Mouse (Mus musculus) MEL (cell line): Measurements from ENCODE around the gene Prss44. TPM values are rescaled to one million over a fixed set of nuclear protein-coding genes. Genes with fewer than 3 reads are reported as not detected.

Source experiments
- DNase-seq: peaks from one replicate; pipeline ENCODE4 v3.0.0; 2011; ENCODE audit warnings: low read depth, low spot score
- H3K27ac ChIP-seq: 2 replicates; pipeline ENCODE4 v1.5.1; 2012; ENCODE audit warnings: low read depth, mild to moderate bottlenecking, control low read depth, low read length, moderate library complexity; ENCODE audit not compliant: control insufficient read depth
- H3K27me3 ChIP-seq, 2 experiments: fragments of 150-350 bp in 1 of 2; sonication (generic) in 1 of 2; 2 replicates each; pipeline ENCODE4 v1.6.1; 2012; ENCODE audit warnings: low read length in 2 of 2, mild to moderate bottlenecking in 2 of 2, improper control_type of control experiment in 1 of 2, moderate library complexity in 1 of 2; ENCODE audit not compliant: insufficient read depth in 2 of 2, control insufficient read depth in 1 of 2
- H3K36me3 ChIP-seq, 2 experiments: 2 replicates each; pipeline ENCODE4 v1.6.1; 2012 to 2014; ENCODE audit warnings: low read length in 2 of 2, improper control_type of control experiment in 1 of 2, inconsistent platforms in 1 of 2, mild to moderate bottlenecking in 1 of 2; ENCODE audit not compliant: insufficient read depth in 2 of 2, control insufficient read depth in 1 of 2
- H3K4me1 ChIP-seq, 2 experiments: fragments of 150-350 bp in 1 of 2; sonication (generic) in 1 of 2; 2 replicates each; pipeline ENCODE4 v1.6.1; 2012; ENCODE audit warnings: low read length in 2 of 2, improper control_type of control experiment in 1 of 2, mild to moderate bottlenecking in 1 of 2; ENCODE audit not compliant: insufficient read depth in 2 of 2, control insufficient read depth in 1 of 2
- H3K4me3 ChIP-seq, 2 experiments: fragments of 150-350 bp in 1 of 2; sonication (generic) in 1 of 2; 2 replicates each; pipeline ENCODE4 v1.5.1; 2012; ENCODE audit warnings: low read depth in 2 of 2, low read length in 2 of 2, mild to moderate bottlenecking in 2 of 2, moderate library complexity in 2 of 2, control low read depth in 1 of 2, improper control_type of control experiment in 1 of 2; ENCODE audit not compliant: control insufficient read depth in 1 of 2, insufficient read depth in 1 of 2
- H3K79me2 ChIP-seq: 2 replicates; pipeline ENCODE4 v1.6.1; 2012; ENCODE audit warnings: mild to moderate bottlenecking, low read length, moderate library complexity; ENCODE audit not compliant: control insufficient read depth, poor library complexity, insufficient read depth
- H3K9ac ChIP-seq: 2 replicates; pipeline ENCODE4 v1.6.1; 2012; ENCODE audit warnings: low read depth, mild to moderate bottlenecking, control low read depth, low read length, moderate library complexity; ENCODE audit not compliant: control insufficient read depth, poor library complexity, severe bottlenecking
- H3K9me3 ChIP-seq: fragments of 150-350 bp; sonication (generic); replicated peaks from 2 replicates; pipeline ENCODE4 v1.6.1; 2012; ENCODE audit warnings: mild to moderate bottlenecking, low read length, improper control_type of control experiment, moderate library complexity; ENCODE audit not compliant: insufficient read depth
- BHLHE40 ChIP-seq: IDR thresholded peaks from 2 replicates; pipeline ENCODE4 v1.6.1; 2012; ENCODE audit warnings: low read depth, mild to moderate bottlenecking, inconsistent platforms, low read length, improper control_type of control experiment, borderline replicate concordance
- CHD1 ChIP-seq: IDR thresholded peaks from 2 replicates; pipeline ENCODE4 v1.6.1; 2012; ENCODE audit warnings: low read depth, mild to moderate bottlenecking, inconsistent platforms, low read length, improper control_type of control experiment
- CTCF ChIP-seq, 3 experiments: IDR thresholded peaks in 2 of 3; conservative IDR thresholded peaks in 1 of 3; 2 replicates each; pipeline ENCODE4 v1.5.1; 2011 to 2012; ENCODE audit warnings: low read length in 3 of 3, low read depth in 2 of 3, mild to moderate bottlenecking in 2 of 3, improper control_type of control experiment in 1 of 3, inconsistent platforms in 1 of 3, mixed read lengths in 1 of 3, moderate library complexity in 1 of 3; ENCODE audit not compliant: control insufficient read depth in 1 of 3, insufficient read depth in 1 of 3, poor library complexity in 1 of 3, severe bottlenecking in 1 of 3
- E2F4 ChIP-seq: IDR thresholded peaks from 2 replicates; pipeline ENCODE4 v1.6.1; 2011; ENCODE audit warnings: low read depth, low read length, improper control_type of control experiment, borderline replicate concordance
- GABPA ChIP-seq: IDR thresholded peaks from 2 replicates; pipeline ENCODE4 v1.6.1; 2012; ENCODE audit warnings: low read depth, mild to moderate bottlenecking, inconsistent platforms, low read length, improper control_type of control experiment, moderate library complexity
- HCFC1 ChIP-seq: IDR thresholded peaks from 2 replicates; pipeline ENCODE4 v1.6.1; 2012; ENCODE audit warnings: low read depth, mild to moderate bottlenecking, inconsistent platforms, low read length, improper control_type of control experiment, moderate library complexity
- JUND ChIP-seq: IDR thresholded peaks from 2 replicates; pipeline ENCODE4 v1.6.1; 2011; ENCODE audit warnings: low read depth, mild to moderate bottlenecking, improper control_type of control experiment, low read length
- KAT2A ChIP-seq: conservative IDR thresholded peaks from 2 replicates; pipeline ENCODE4 v1.6.1; 2012; ENCODE audit warnings: low read depth, low read length, improper control_type of control experiment, inconsistent platforms
- MAFK ChIP-seq: IDR thresholded peaks from 2 replicates; pipeline ENCODE4 v1.6.1; 2011; ENCODE audit warnings: low read depth, mild to moderate bottlenecking, low read length, improper control_type of control experiment, borderline replicate concordance
- MAZ ChIP-seq: IDR thresholded peaks from 2 replicates; pipeline ENCODE4 v1.6.1; 2012; ENCODE audit warnings: low read depth, mild to moderate bottlenecking, inconsistent platforms, low read length, improper control_type of control experiment
- MEF2A ChIP-seq: IDR thresholded peaks from 2 replicates; pipeline ENCODE4 v1.6.1; 2014; ENCODE audit warnings: low read depth, mild to moderate bottlenecking, inconsistent platforms, low read length, improper control_type of control experiment; ENCODE audit not compliant: poor library complexity, insufficient replicate concordance, severe bottlenecking; ENCODE audit errors: extremely low read depth
- MXI1 ChIP-seq: IDR thresholded peaks from 2 replicates; pipeline ENCODE4 v1.6.1; 2011; ENCODE audit warnings: mild to moderate bottlenecking, low read depth, low read length, improper control_type of control experiment
- MYB ChIP-seq: IDR thresholded peaks from 2 replicates; pipeline ENCODE4 v1.6.1; 2011; ENCODE audit warnings: mild to moderate bottlenecking, low read depth, low read length, improper control_type of control experiment
- POLR2A ChIP-seq, 2 experiments: IDR thresholded peaks; 2 replicates each; pipeline ENCODE4 v1.6.1; 2011 to 2012; ENCODE audit warnings: low read length in 2 of 2, mild to moderate bottlenecking in 2 of 2, control low read depth in 1 of 2, improper control_type of control experiment in 1 of 2, low read depth in 1 of 2, moderate library complexity in 1 of 2; ENCODE audit not compliant: control insufficient read depth in 1 of 2, insufficient read depth in 1 of 2, poor library complexity in 1 of 2
- POLR2AphosphoS2 ChIP-seq: IDR thresholded peaks from 2 replicates; pipeline ENCODE4 v1.6.1; 2011; ENCODE audit warnings: low read length, improper control_type of control experiment
- RCOR1 ChIP-seq: IDR thresholded peaks from 2 replicates; pipeline ENCODE4 v1.6.1; 2012; ENCODE audit warnings: low read depth, mild to moderate bottlenecking, inconsistent platforms, low read length, improper control_type of control experiment
- SIN3A ChIP-seq: IDR thresholded peaks from 2 replicates; pipeline ENCODE4 v1.6.1; 2012; ENCODE audit warnings: low read length, improper control_type of control experiment, inconsistent platforms
- TBP ChIP-seq: IDR thresholded peaks from 2 replicates; pipeline ENCODE4 v1.8.0; 2011; ENCODE audit warnings: low read depth, low read length, improper control_type of control experiment
- TCF12 ChIP-seq: IDR thresholded peaks from 2 replicates; pipeline ENCODE4 v1.6.1; 2014; ENCODE audit warnings: low read depth, mild to moderate bottlenecking, inconsistent platforms, low read length, improper control_type of control experiment, moderate library complexity
- UBTF ChIP-seq: IDR thresholded peaks from 2 replicates; pipeline ENCODE4 v1.6.1; 2012; ENCODE audit warnings: low read depth, mild to moderate bottlenecking, inconsistent platforms, low read length, improper control_type of control experiment, moderate library complexity, borderline replicate concordance; ENCODE audit not compliant: insufficient read depth
- USF1 ChIP-seq: IDR thresholded peaks from 2 replicates; pipeline ENCODE4 v1.6.1; 2014; ENCODE audit warnings: low read depth, mild to moderate bottlenecking, inconsistent platforms, low read length, improper control_type of control experiment, moderate library complexity
- ZC3H11A ChIP-seq: IDR thresholded peaks from 2 replicates; pipeline ENCODE4 v1.6.1; 2012; ENCODE audit warnings: low read depth, mild to moderate bottlenecking, inconsistent platforms, low read length, improper control_type of control experiment
- ZMIZ1 ChIP-seq: IDR thresholded peaks from 2 replicates; pipeline ENCODE4 v1.6.1; 2012; ENCODE audit warnings: low read depth, mild to moderate bottlenecking, inconsistent platforms, low read length, improper control_type of control experiment, moderate library complexity
- polyA plus RNA-seq, 2 experiments: library from polyadenylated mRNA; stranded (reverse) in 1 of 2; unstranded in 1 of 2; fragments of >175 nt in 1 of 2; fragments of >200 nt in 1 of 2; gene quantifications; 2 replicates each; pipeline versions ENCODE4 v1.2.1 to v1.2.4; 2012; ENCODE audit warnings: low replicate concordance in 2 of 2, low read depth in 1 of 2; ENCODE audit not compliant: insufficient read length in 2 of 2, insufficient read depth in 1 of 2, missing spikeins in 1 of 2
- total RNA-seq: library from RNA; depleted of rRNA; stranded (reverse); fragments of 300-350 nt; gene quantifications from 2 replicates; pipeline ENCODE4 v1.2.3, GENCODE M21; 2012

Gene Prss44
- total and polyA plus RNA-seq, 3 experiments: not detected

DNA sequence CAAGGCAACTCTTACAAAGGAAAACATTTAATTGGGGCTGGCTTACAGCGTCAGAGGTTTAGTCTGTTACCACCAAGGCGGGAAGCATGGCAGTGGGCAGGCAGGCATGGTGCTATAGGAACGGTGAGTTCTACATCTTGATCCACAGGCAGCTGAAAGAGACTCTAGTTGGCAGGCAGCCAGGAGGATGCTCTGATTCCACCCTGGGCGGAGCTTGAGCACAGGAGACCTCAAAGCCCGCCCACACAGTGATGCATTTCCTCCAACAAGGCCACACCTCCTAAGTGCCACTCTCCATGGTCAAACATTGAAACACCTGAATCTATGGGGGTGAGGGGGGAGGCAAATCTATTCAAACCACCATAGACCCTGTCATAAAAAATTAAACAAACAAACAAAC is 19.2 kb downstream of the Prss44 start:
- H3K27me3 ChIP-seq: no peaks in the 10 kb centered on the region
- H3K36me3 ChIP-seq: no peaks in the 10 kb centered on the region
- peak; percentile 23 for DNase-seq
- H3K27ac ChIP-seq: no peak overlapping the region
- no peaks in the 10 kb centered on the region for H3K9me3 ChIP-seq
- H3K4me1 ChIP-seq: no peaks in the 10 kb centered on the region
- H3K4me3 ChIP-seq: no peak overlapping the region
- no peaks in the 10 kb centered on the region for H3K79me2 ChIP-seq
- TF ChIP-seq CTCF (IDR thresholded peaks at IDR 0.05 in 2 of 3, conservative IDR thresholded peaks at IDR 0.05 in 1 of 3; ENCODE audit: control insufficient read depth in 1 of 3, insufficient read depth in 1 of 3, low read depth in 2 of 3, low read length in 3 of 3, poor library complexity in 1 of 3, severe bottlenecking in 1 of 3) (no peak), RCOR1 (no peak), E2F4 (no peak), ZMIZ1 (no peak), TCF12 (no peak), USF1 (no peak), UBTF (no peak), HCFC1 (no peak), GABPA (no peak), KAT2A (no peak), MYB (no peak), JUND (no peak)
- no peak overlapping the region for H3K9ac ChIP-seq

DNA sequence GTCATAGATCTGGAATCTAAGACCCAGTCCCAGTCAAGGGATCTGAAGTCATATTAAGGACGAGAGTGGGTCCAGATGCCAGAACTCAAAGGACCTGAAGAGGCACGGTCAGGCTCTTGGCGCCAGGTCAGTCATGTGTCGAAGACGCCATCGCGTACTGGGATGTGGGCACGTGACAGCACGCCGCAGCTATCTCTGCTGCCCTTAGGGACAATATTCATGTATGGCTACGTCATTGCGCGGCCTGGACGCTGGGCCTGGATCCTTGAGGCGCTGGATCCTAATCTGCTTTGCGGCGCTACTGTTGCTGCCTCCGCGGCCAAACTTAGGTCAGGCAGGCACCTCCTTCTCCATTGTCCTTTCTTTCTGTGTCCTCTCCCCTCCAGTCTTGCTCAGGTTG is 20.6 kb downstream of the Prss44 start, which contains the start of gene Prss45:
TSS of gene Prss45 (plus strand) at position 178 of the 400 bp plus-strand sequence.
- Histone ChIP-seq H3K36me3 (no peaks in the 10 kb centered on the region), H3K9ac (no peak within 1 kb of the TSS), H3K27ac (no peak within 1 kb of the TSS), H3K79me2 (no peaks in the 10 kb centered on the region), H3K9me3 (no peaks in the 10 kb centered on the region), H3K4me1 (no peaks in the 10 kb centered on the region), H3K27me3 (no peaks in the 10 kb centered on the region), H3K4me3 (no peak within 1 kb of the TSS)
- TF ChIP-seq GABPA: no peak
- no peak for TF ChIP-seq UBTF
- TF ChIP-seq ZC3H11A: no peak
- TF ChIP-seq TBP: no peak
- TF ChIP-seq MAZ: no peak
- TF ChIP-seq KAT2A: no peak
- TF ChIP-seq RCOR1: no peak
- no peak for TF ChIP-seq ZMIZ1
- TF ChIP-seq CTCF (IDR thresholded peaks at IDR 0.05 in 2 of 3, conservative IDR thresholded peaks at IDR 0.05 in 1 of 3; ENCODE audit: control insufficient read depth in 1 of 3, insufficient read depth in 1 of 3, low read depth in 2 of 3, low read length in 3 of 3, poor library complexity in 1 of 3, severe bottlenecking in 1 of 3): no peak
- TF ChIP-seq POLR2A (IDR thresholded peaks at IDR 0.05; ENCODE audit: control insufficient read depth in 1 of 2, insufficient read depth in 1 of 2, low read depth in 1 of 2, low read length in 2 of 2, poor library complexity in 1 of 2): no peak
- no peak for TF ChIP-seq MAFK
- TF ChIP-seq TCF12: no peak
- no peak for TF ChIP-seq HCFC1
- no peak for TF ChIP-seq CHD1
- no peak for TF ChIP-seq MEF2A
- no peak for TF ChIP-seq SIN3A
- TF ChIP-seq MXI1: no peak
- TF ChIP-seq BHLHE40: no peak
- no peak for TF ChIP-seq POLR2AphosphoS2
- no peak for TF ChIP-seq JUND
- DNase-seq: no peak
